Mouse (Mus musculus): ENCODE measurements around the gene Ogdh. TPM values are rescaled to one million over a fixed set of nuclear protein-coding genes. Genes with fewer than 3 reads are reported as not detected.
"Not testable (repeated sequence)": the region's sequence is repeated elsewhere in the genome, so short reads cannot be mapped to it uniquely, and the experiment has no call there.

The Ogdh gene
- total RNA-seq (2021), result 914 and 944 TPM in 2 replicates
- long read RNA-seq, experiment 1, full-length matches to known transcripts, result 102 of 239 reads
- long read RNA-seq, experiment 1, partial matches to known transcripts, result 121 of 239 reads
- long read RNA-seq, experiment 1, other reads (novel, unspliced or antisense), result 16 of 239 reads
- long read RNA-seq, experiment 2, full-length matches to known transcripts, result 99 of 298 reads
- long read RNA-seq, experiment 2, partial matches to known transcripts, result 167 of 298 reads
- long read RNA-seq, experiment 2, other reads (novel, unspliced or antisense), result 32 of 298 reads

DNA sequence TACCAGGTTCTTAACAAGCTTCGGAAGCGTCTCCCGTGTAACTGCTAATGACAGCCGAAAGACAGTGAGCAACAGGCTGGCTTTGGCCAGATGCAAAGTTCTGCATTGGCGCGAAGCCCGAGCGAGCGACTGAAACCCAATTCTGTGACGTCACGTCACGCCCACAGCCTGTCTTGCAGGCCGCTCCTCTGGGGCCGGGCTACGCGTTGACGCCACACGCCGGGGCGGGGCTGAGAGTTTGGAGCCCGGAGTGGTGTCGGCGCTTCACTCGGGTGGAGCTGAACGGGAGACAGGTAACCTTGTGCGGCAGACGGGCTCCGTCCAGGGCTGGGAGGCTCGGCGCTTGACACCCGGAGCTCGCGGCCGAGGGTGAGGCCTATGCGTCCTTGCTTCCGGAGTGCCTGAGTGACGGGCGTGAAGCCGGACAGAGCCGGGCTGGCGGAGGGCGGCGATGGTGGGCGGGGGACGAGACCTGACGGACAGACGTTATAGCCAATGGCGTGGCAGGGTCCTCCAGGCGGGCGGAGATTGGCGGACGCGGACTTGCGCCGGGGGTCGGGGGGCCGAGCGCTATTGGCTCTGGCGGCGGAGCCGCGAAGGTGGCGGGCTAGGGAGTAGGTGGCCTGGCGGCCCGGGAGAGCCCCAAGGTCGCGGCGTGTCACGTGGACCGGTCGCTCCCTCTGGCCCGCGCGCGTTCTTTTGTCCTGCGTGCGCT is at the start of gene Ogdh:
Gene Ogdh, plus strand, starts transcription at position 233 of the 715 bp plus-strand sequence.
- peak; percentile 100 for DNase-seq

- no peak for DNase-seq
Observed at GRCm38 (mm10) chr11:6244707-6245106, 46.7 kb upstream of the Ogdh start.

GRCm38 (mm10) chr11:6252248-6252647 is 39.2 kb upstream of the Ogdh start:
- no peak for DNase-seq

GRCm38 (mm10) chr11:6252824-6253223 is 38.6 kb upstream of the Ogdh start:
- no peak for DNase-seq

DNA sequence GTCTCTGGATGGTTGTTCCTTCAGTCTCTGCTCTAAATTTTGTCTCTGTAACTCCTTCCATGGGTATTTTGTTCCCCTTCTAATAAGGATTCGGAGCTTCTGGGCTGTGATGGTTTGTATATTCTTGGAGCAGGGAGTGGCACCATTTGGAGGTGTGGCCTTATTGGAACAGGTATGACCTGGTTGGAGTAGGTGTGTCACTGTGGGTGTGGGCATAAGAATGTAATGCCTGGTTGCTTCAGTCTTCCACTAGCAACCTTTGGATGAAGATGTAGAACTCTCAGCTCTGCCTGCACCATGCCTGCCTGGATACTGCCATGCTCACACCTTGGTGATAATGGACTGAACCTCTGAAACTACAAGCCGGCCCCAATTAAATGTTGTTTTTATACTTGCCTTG is 36.8 kb upstream of the Ogdh start:
- DNase-seq, result not testable (repeated sequence)

- peak; percentile 58 for DNase-seq
Observed at GRCm38 (mm10) chr11:6256490-6257072, 34.9 kb upstream of the Ogdh start.

GRCm38 (mm10) chr11:6259413-6259812 is 32.0 kb upstream of the Ogdh start:
- no peak for DNase-seq

GRCm38 (mm10) chr11:6261434-6262082 is 29.9 kb upstream of the Ogdh start:
- DNase-seq, result peak; percentile 82

DNA sequence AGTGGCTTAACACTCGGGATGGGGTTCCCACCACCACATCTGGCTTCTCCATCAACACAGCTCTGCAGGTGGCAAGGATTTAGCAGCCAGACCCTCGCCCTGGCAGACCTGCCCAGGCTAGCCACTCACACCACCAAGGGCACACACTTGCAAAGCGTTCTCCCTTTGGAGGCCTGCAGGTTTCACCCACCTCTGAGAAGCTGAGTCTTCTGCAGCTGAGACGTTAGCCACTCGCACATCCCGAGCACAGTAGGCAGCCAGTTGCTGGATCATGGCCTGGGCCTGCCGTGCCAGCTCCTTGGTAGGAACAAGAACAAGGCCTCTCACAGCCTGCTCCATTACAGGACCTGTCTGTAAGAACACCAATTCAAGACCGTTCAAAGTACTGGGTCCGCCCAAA is 24.8 kb upstream of the Ogdh start:
- DNase-seq, result no peak

DNA sequence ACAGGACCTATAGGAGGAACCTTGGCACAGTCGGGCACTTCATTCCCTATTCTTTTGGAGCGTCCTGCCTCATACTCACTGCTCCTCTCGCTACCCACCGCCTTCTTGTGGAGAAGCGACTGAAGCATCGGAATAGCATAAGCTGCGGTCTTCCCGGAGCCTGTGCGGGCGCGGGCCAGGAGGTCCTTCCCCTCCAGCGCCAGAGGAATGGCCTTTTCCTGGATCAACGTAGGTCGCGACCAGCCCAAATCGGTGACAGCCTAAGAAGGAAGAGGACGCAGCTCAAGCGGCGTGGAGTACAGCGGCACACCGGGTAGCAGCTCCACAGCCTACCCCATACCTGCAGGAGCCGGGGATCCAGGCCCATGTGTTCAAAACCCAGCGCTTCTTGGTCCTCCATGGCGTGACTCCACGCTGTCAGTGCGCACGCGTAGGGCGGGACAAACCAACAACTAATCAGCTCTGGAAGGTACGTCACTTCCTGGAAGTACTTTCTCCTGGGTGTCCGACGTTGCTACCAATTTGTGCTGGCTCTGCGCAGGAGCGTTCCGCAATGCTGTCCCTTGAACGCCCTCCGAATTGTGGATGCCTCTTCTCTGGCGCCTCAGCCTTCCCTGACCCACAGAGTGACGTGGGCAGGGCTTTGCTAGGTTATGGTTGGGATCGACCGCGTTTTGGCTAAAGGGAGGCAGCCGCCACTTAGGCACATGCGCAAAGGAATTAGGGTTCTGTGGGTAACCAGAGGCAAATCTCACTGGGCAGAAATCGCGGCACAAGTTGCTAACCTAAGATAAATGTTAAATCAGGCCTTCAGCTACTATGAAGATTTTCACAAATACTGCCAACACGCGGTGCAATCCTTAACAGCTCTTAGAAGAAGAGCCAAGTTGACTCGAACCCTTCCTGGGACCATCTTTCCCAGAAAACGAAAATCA is 23.8 kb upstream of the Ogdh start, which contains the start of gene Ddx56:
Gene Ddx56, minus strand, starts transcription at position 453 of the 935 bp plus-strand sequence.
- DNase-seq, result peak; percentile 94

DNA sequence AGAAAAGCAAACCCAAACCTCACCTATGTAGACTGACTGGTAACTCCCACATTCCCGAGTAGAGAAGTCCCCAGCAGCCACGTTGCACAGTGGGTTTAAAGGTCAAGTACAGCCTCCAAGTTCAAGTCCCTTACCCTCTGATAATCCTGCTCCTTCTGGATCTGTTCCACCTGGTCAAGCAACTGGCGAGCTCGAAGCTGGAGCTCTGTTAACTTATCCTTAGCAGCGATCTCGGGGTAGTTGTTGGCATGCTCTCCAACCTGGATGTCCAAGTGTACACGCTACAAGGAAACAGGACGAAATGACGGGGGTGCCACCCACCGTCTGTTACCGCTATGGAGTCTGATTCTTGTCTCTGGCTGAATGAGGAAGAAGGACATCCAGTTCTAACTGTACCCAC is 17.8 kb upstream of the Ogdh start:
- no peak for DNase-seq

DNA sequence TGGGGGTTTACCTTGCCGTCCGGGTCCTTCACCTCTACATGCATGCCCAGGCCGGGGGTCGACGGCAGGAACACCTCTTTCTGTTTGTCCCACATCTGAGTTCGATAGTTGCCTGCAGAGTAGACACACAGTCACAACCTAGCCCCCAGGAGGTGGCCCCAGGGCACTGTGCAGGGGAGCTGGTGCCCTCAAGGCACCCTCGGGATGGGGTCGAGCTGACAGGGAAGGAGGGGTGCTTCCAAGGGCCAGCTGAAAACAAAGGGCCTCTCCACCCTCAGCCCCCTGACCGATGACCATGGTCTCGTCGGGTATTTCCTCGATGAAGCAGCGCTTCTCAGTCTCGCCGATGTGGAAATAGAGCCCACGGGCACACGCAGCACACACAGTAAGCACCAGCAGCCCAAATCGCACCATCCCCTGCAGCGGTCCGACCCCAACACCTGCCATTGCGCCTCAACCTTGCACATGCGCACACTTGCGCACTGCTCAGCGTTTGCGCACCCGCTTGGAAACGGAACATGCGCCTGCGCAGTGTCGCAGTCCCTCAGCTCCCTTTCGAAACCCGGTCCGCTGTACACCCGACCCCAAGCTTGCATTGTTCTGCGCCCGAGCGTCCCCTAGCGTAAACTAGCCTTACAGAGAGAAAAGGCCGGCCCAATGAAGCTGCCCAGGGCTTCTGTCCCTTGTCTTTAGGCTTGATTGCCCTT is 16.9 kb upstream of the Ogdh start, which contains the start of gene Tmed4:
Gene Tmed4, minus strand, starts transcription at position 484 of the 707 bp plus-strand sequence.
- DNase-seq, result peak; percentile 99

DNA sequence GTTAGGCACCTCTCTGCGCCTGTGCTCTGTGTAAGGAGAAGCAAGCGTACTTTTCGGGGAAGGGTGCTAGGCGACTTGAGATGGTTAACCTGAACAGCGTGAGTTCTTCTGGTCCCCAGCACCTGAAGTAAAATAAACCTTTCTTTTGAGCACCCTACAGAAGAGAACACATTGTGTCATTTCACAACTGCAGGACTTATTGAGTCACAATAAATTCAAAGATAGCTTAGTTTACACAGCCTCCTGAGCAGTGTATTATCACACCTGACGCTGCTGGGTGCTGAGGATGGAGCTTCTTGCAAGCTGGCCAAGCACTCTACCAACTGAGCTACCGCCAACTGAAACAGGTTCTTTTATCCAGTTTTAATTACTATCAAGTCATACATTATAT is 16.3 kb upstream of the Ogdh start:
- DNase-seq, result no peak

DNA sequence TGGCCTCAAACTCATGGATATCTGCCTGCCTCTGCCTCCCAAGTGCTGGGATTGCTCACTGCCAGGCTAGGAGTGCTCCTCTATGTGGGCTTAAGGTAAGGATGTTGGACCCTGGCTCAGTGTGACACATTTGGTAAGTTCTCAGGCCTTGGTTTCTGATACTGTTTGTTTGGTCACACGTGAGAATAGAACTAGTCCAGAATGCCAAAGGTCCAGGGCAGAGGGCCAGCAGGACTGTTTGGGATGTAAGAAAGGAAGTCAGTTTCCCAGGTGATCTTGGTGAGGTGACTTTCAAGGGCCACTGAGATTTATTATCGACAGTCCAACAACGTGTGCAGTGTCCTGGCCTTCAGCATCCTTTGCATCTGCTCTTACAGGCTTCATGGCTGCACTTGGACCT is 15.0 kb upstream of the Ogdh start:
- DNase-seq, result no peak

- DNase-seq, result no peak
Observed at GRCm38 (mm10) chr11:6282940-6283339, 8.5 kb upstream of the Ogdh start.

DNA sequence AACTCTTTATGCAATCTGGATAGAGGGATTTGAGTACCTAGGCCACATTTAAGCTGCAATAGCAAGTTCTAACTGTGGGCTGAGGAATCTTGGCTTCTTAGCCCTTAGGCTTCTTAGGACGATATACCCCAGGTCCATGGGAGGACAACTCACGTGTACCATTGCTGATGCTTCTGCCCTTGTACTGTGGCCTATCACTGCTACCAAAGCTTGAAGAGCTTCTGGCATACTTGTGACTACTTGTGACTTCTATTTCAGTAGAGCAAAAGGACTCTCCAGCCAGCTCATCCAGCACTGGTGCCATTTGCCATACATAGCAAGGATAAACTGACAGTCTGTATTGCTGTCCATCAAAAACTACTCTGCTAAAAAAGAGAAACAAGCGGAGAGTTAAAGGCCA is 1.3 kb upstream of the Ogdh start:
- no peak for DNase-seq

DNA sequence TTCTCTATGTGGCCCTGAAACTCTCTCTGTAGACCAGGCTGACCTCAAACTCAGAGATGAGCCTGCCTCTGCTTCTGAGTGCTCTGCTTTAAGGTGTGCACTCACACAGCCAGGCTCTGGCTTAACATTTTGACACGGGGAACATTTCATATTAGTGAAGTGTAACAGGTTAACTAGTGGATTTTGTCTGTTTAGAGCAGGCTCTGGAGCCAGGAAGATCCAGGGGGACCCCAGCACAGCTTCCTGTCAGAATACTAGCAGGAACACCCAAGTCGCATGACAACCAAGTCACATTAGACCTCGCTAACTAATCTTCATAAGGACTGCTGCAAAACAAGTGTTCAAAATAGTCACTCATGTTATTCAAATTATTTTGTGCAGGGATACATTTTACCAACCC is 550 bp upstream of the Ogdh start:
- no peak for DNase-seq

DNA sequence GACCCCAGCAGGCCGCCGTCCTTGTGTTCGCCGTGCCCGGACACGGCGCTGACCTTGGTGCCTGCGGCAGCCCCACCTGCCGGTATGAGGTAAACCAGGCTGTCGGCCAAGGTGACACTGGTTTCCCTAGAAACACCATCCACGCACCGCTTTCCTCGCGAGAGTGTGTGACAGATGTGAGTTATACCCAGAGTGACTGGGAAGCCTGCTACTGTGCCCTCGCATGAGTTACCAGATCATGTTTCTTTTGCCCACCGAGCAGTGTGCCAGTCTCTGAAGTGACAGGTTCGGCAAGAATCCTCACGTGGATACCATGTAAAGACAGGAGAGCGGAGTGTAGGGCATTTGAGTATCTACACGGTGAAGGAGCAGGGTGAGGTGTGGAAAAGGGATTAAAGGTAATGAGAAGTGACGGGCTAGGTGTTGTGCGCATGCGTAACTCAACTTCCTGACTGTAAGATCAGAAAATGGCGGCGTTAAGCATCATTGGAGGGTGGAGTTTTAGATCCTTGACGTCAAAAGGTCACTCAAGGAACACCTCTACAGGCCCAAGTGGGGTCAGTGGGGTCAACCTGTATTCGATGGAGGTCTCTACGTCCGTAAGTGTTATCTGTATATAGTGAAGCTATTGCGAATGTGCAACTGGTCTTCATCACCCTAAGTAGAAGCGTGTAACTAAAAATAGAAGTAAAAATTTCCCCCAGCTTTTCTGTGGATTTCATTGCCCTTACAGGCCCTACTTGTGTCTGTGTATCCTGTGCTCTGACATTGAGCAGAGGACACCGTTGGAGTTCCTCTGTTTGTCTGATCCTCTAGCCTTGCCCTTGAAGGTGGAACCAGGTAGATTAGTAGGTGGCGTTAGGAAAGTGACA is 919 bp downstream of the Ogdh start:
- peak; percentile 78 for DNase-seq

DNA sequence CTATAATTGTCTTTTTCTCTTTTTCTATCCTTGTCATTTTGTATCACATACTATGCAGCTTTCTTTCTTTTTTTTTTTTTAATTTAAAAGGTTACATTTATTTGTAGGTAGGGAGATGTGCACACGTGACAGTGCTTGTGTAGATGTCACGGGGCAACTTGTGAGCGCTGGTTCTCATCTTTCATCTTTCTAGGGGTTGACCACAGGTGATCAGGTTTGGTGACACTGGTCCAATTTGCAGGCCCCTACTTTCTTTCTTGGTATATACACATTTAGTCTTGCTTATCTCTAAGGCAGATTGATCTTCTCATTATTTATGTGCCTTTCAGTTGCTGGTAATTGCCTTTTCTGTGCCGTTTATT is 1.5 kb downstream of the Ogdh start:
- no peak for DNase-seq

DNA sequence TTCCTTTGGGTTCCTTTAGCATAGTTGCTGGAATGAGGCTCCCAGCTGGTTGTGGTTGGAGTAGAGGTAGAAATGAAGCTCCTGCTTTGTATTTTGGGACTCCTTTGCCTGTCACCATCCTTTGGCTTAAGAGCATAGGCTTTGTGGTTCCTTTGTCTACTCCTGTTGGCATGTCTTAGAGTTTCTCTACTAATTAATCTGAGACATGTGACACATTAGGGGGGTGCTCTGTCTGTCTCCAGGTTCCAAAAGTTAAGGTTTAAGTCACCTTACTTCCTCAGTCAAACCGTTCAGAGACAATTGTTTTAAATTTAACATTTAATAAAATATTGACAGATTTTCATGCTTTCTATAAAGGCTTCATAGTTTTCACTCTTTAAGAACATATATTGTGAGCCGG is 2.2 kb downstream of the Ogdh start:
- no peak for DNase-seq
